Mouse (Mus musculus) liver, postnatal 0 days (tissue): ENCODE measurements at regions not wholly inside any gene's neighbourhood (a gene's known extent, or its start where the extent isn't known, plus 50 kb on each side); places are given as distances from the start of the nearest gene placed in this dataset.

Source experiments
- ATAC-seq: fragments of 200-750 bp; cut with Nextera tagmentation; 2 replicates; pipeline ENCODE4 v1.8.0; 2017; ENCODE audit warnings: mild to moderate bottlenecking, moderate library complexity
- DNase-seq: peaks from one replicate; pipeline ENCODE4 v3.0.0-alpha.2; 2016
- H3K27ac ChIP-seq: fragments of 300-500 bp; sonication (generic); 2 replicates; pipeline ENCODE4 v1.5.1; 2014; ENCODE audit warnings: antibody characterized with exemption, moderate library complexity, mild to moderate bottlenecking, low read depth
- H3K27me3 ChIP-seq: fragments of 300-500 bp; sonication (generic); 2 replicates; pipeline ENCODE4 v1.6.1; 2014; ENCODE audit warnings: low read length, control low read depth, mixed read lengths; ENCODE audit not compliant: insufficient read depth
- H3K36me3 ChIP-seq: fragments of 300-500 bp; sonication (generic); replicated peaks from 2 replicates; pipeline ENCODE4 v1.6.1; 2014; ENCODE audit warnings: mild to moderate bottlenecking, control low read depth, low read length, moderate library complexity, mixed read lengths; ENCODE audit not compliant: insufficient read depth
- H3K4me1 ChIP-seq: fragments of 300-500 bp; sonication (generic); 2 replicates; pipeline ENCODE4 v1.6.1; 2014; ENCODE audit warnings: antibody characterized with exemption, mild to moderate bottlenecking, control low read depth; ENCODE audit not compliant: insufficient read depth
- H3K4me2 ChIP-seq: fragments of 300-500 bp; sonication (generic); 2 replicates; pipeline ENCODE4 v1.6.1; 2014; ENCODE audit warnings: low read depth, mild to moderate bottlenecking, low read length, moderate library complexity, mixed read lengths
- H3K4me3 ChIP-seq: fragments of 300-500 bp; sonication (generic); 2 replicates; pipeline ENCODE4 v1.5.1; 2014; ENCODE audit warnings: low read depth, low read length
- H3K9ac ChIP-seq: fragments of 300-500 bp; sonication (generic); replicated peaks from 2 replicates; pipeline ENCODE4 v1.6.1; 2014; ENCODE audit warnings: mild to moderate bottlenecking, moderate library complexity
- H3K9me3 ChIP-seq: fragments of 300-500 bp; sonication (generic); 2 replicates; pipeline ENCODE4 v1.6.1; 2016; ENCODE audit warnings: mild to moderate bottlenecking, control low read depth, low read length, mixed read lengths
- CTCF ChIP-seq: sonication (generic); IDR thresholded peaks from 2 replicates; pipeline ENCODE4 v1.5.1; 2016; ENCODE audit warnings: antibody characterized with exemption, low read depth
- EP300 ChIP-seq: IDR thresholded peaks from 2 replicates; pipeline ENCODE4 v1.6.1; 2016; ENCODE audit warnings: antibody characterized with exemption, low read depth, mild to moderate bottlenecking
- WGBS: fragments of 180-500 bp; shearing (Covaris S2); extraction: QIAGEN DNeasy Blood & Tissue Kit; methylation state at CpG from one replicate; pipeline ENCODE4 v1.1.7; 2014; ENCODE audit not compliant: insufficient replicate concordance; 5-methylcytosine and 5-hydroxymethylcytosine counted together

DNA sequence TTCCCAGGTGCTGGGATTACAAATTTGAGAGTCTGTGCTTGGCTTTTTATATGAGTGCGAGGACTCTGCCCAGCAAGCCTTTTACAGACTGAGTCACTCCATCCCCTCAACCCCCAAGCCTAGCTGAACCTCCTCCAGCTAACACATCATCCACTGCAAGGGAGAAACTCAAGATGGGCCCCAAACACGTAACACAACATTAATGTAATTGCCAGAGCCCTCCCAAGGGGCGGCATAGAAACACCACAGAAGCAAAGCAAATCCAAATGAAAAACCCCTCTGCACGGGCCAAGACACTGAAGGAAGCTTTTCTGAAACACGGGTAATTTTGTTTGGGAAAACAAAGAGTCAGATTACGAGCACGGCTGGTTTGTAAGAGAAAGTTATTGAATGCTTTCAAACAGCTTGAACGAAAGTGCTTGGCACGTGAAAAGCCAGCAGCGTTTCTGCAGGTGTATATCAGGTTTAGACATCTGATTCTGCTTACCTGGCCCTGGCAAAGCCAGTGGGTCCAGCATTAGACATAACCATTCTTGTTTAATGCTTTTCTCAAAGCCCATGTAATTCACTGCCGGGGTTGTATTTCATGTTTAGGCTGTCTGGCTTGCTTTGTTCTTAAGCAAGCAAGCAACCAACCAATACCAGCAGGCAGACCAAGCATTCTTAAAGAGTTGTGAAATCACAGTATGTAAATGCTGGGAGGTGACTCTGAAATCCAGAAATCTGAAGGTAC lies 132.8 kb downstream of the Ets2 start:
- Histone ChIP-seq H3K9ac (no peak overlapping the region), H3K4me2 (no peak overlapping the region), H3K4me3 (no peak overlapping the region), H3K27me3 (0 out of 2 replicates have a peak, but pooled peaks cover 2% of the 10 kb centered on the region), H3K9me3 (no peaks in the 10 kb centered on the region), H3K4me1 (peaks cover 37% of the 10 kb centered on the region), H3K36me3 (no peaks in the 10 kb centered on the region), H3K27ac (no peak overlapping the region)
- 68% methylated on average over 11 of the region's 11 CpGs for WGBS
- no peak for TF ChIP-seq EP300
- no peak for TF ChIP-seq CTCF
- DNase-seq (no peak), ATAC-seq (no peak)

DNA sequence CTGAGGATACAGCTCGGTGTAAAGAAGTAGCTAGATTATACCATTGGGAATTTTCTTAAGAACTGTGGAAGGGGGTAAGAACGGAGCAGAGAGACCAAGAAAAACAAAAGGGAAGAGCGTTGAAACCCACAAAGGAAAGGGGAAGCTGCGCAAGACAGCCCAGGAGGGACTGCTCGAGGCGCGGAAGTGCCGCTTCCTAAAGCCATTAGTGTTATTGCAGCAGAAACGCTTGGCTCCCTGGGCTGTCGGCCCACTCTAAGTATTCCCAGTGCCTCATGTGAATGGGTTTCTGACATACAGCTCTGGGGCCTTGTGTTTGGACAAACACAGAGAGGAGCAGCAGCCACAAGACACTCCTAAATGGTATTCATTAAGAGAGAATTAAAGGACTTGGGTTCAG lies 131.6 kb downstream of the Ets2 start:
- peak overlapping the region; percentile 61 for H3K27ac ChIP-seq
- DNase-seq (peak; percentile 32), ATAC-seq (peak; percentile 30; the same call in 1 of the 2 replicates)
- no peaks in the 10 kb centered on the region for H3K36me3 ChIP-seq
- peaks cover 34% of the 10 kb centered on the region for H3K4me1 ChIP-seq
- 26% methylated on average over 10 of the region's 10 CpGs for whole genome bisulfite sequencing
- H3K4me3 ChIP-seq: no peak overlapping the region
- TF ChIP-seq EP300: no peak
- TF ChIP-seq CTCF: no peak
- H3K27me3 ChIP-seq: 0 out of 2 replicates have a peak, but pooled peaks cover 2% of the 10 kb centered on the region
- no peaks in the 10 kb centered on the region for H3K9me3 ChIP-seq
- no peak overlapping the region for H3K9ac ChIP-seq
- no peak overlapping the region for H3K4me2 ChIP-seq

DNA sequence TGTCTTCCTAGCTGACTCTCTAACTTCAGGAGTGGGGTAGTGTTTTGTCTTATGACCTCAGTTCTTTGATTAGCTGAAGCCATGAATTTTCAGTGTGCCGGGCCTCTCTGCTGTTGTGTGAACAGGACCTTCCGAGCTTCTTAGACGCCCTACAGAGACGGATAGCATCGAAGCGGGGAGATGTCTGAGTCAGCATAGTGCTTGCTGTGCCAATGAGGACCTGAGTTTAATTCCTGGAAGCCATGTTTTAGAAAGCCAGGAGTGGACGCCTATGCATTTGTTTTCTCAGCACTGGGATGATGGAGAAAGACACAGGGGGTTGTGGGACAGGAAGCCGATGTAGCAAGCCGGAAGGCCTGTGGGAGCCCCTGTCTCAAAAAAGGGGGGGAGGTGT lies 130.5 kb downstream of the Ets2 start:
- no peak overlapping the region for H3K9ac ChIP-seq
- peaks cover 26% of the 10 kb centered on the region for H3K4me1 ChIP-seq
- H3K9me3 ChIP-seq: no peaks in the 10 kb centered on the region
- TF ChIP-seq CTCF (no peak), EP300 (no peak)
- no peak for ATAC-seq
- no peaks in the 10 kb centered on the region for H3K36me3 ChIP-seq
- H3K4me2 ChIP-seq: no peak overlapping the region
- peak overlapping the region; percentile 61 for H3K27ac ChIP-seq
- H3K27me3 ChIP-seq: 0 out of 2 replicates have a peak, but pooled peaks cover 2% of the 10 kb centered on the region
- no peak overlapping the region for H3K4me3 ChIP-seq
- WGBS: 61% methylated on average over 9 of the region's 9 CpGs
- DNase-seq: no peak

DNA sequence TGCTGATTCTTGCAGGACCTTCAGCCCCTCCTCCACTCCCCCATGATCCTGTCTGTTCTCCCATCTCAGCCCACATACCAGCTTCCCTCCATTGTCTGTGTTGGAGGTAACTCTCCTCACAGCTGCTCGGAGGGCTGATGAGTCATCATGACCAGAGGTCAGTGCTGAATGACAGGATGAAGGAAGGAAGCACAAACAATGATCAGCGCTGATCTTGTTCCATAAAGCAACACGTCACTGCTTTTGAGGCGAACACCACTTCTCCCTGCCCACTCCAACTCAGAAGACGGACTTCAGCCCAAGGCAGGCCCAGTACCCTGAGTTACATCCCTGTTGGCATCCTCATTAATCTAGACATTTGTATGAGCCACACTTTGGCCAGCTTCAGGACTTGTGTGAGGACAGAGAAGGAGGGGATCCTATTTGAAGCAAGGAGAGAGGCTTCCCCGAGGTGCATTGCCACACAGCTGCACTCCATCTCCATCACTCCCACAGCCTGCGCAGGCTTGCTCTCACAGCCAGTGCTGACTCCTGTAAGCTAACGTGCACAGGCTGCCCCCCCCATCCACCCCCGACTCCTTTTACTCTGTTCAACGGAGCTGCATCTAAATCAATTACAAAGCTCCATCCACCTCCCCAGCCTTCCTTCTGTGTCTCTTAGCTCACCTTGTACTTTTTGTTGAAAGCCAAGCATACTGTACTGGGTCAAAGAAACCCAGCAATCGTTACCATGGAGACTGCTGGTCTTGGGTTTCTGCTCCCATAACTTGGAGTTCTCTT lies 129.9 kb downstream of the Ets2 start:
- no peak for TF ChIP-seq CTCF
- peak; percentile 55 for TF ChIP-seq EP300
- peak overlapping the region; percentile 61; the same call in 1 of the 2 replicates for H3K27ac ChIP-seq
- H3K4me1 ChIP-seq: peaks cover 29% of the 10 kb centered on the region
- H3K27me3 ChIP-seq: 0 out of 2 replicates have a peak, but pooled peaks cover 2% of the 10 kb centered on the region
- WGBS: 38% methylated on average over 11 of the region's 11 CpGs
- no peak overlapping the region for H3K4me2 ChIP-seq
- H3K36me3 ChIP-seq: no peaks in the 10 kb centered on the region
- ATAC-seq (peak; percentile 70), DNase-seq (peak; percentile 29)
- no peaks in the 10 kb centered on the region for H3K9me3 ChIP-seq
- H3K9ac ChIP-seq: no peak overlapping the region
- H3K4me3 ChIP-seq: no peak overlapping the region

DNA sequence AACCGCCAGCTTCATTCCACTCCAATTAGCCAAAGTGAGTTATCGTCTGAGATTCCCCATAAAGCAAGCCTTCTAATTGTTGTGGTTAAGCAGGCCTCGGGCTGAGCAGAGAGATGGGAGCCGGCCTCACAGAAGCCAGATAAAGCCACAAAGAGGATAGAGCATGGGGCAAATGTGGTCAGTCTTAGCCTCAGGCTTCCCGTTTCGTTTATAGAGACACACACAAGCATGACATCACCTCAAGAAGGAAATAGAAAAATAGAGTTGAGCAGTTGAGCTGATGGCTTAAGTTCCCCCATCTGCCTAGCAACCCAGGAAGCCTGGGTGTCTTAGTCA lies 125.5 kb downstream of the Ets2 start:
- no peaks in the 10 kb centered on the region for H3K36me3 ChIP-seq
- peaks cover 25% of the 10 kb centered on the region for H3K4me1 ChIP-seq
- H3K4me3 ChIP-seq: no peak overlapping the region
- no peak overlapping the region for H3K9ac ChIP-seq
- peak; percentile 45 for DNase-seq
- no peak overlapping the region for H3K4me2 ChIP-seq
- 26% methylated on average over 6 of the region's 6 CpGs for WGBS
- peak; percentile 33; the same call in 1 of the 2 replicates for ATAC-seq
- 0 out of 2 replicates have a peak overlapping the region, but pooled peaks have one; percentile 55 for H3K27ac ChIP-seq
- H3K9me3 ChIP-seq: no peaks in the 10 kb centered on the region
- H3K27me3 ChIP-seq: 0 out of 2 replicates have a peak, but pooled peaks cover under 1% of the 10 kb centered on the region
- TF ChIP-seq EP300 (0 out of 2 replicates have a peak, but pooled peaks have one; percentile 10), CTCF (no peak)

DNA sequence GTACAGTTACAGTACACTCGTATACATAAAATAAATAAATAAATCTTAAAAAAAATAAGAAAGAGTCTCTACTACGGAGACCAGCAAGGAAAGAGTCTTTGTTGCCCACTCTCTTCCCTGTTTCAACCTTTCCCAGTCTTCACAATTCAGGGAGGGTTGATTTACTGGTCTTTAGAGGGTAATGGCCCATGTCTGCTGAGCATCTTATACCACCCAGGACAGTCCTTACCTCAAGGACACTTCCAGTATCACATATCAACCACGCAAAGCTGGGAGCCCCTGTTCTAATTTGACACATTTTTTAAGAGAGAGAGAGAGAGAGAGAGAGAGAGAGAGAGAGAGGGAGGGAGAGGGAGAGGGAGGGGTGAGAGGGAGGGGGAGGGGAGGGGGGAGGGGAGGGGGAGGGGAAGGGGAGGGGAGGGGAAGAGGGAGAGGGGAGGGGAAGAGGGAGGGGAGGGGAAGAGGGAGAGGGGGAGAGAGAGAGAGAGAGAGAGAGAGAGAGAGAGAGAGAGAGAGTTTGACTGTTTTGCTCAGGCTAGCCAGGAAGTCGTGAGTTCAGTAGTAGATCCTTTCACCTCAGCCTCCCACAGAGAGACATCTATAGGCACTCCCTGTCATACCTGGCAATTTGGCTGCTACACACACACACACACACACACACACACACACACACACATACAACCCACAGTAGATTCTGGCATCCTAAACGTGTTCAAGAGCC lies 125.0 kb downstream of the Ets2 start:
- Histone ChIP-seq H3K4me3 (no peak overlapping the region), H3K36me3 (no peaks in the 10 kb centered on the region), H3K9me3 (no peaks in the 10 kb centered on the region), H3K4me2 (no peak overlapping the region), H3K27me3 (no peaks in the 10 kb centered on the region), H3K27ac (0 out of 2 replicates have a peak overlapping the region, but pooled peaks have one; percentile 55), H3K9ac (no peak overlapping the region), H3K4me1 (peaks cover 20% of the 10 kb centered on the region)
- TF ChIP-seq EP300 (no peak), CTCF (no peak)
- no peak for DNase-seq
- ATAC-seq: no peak
- 48% methylated on average over 5 of the region's 5 CpGs for WGBS
